Mouse (Mus musculus): ENCODE measurements at regions not wholly inside any gene's neighbourhood (a gene's known extent, or its start where the extent isn't known, plus 50 kb on each side); places are given as distances from the start of the nearest gene placed in this dataset.

- TF ChIP-seq CTCF (IDR thresholded peaks at IDR 0.05; ENCODE audit: low read depth, low read length) (no peak), POLR2A (IDR thresholded peaks at IDR 0.05; ENCODE audit: insufficient read depth, low read length) (no peak)
Observed at GRCm38 (mm10) chr13:101314040-101314439, 454.0 kb downstream of the Pik3r1 start.

Data from ES-Bruce4 (cell line).